Mouse (Mus musculus) Patski (cell line): ENCODE measurements around the gene Paqr8. TPM values are rescaled to one million over a fixed set of nuclear protein-coding genes. Genes with fewer than 3 reads are reported as not detected.
"Not testable (repeated sequence)": the region's sequence is repeated elsewhere in the genome, so short reads cannot be mapped to it uniquely, and the experiment has no call there.

Experiments
- ATAC-seq: fragments of 100-300 bp; one replicate; pipeline ENCODE4 v1.8.0; 2021
- CTCF ChIA-PET: fragments of 350-600 bp; sonication (Branson Sonifier 250); formaldehyde crosslinking; loops from one replicate; lab custom pipeline; 2022; ENCODE audit warnings: inconsistent platforms; lab: Charles Lee
- POLR2A ChIA-PET: fragments of 350-600 bp; sonication (Branson Sonifier 250); formaldehyde crosslinking; loops from one replicate; lab custom pipeline; 2022; ENCODE audit warnings: antibody characterized with exemption, inconsistent platforms; lab: Charles Lee
- DNase-seq: peaks from one replicate; pipeline ENCODE4 v3.0.0-alpha.2; 2011; ENCODE audit warnings: low read depth, low spot score
- H3K27me3 ChIP-seq: fragments of 371-371 bp; one replicate; pipeline ENCODE4 v1.5.1; 2021
- CTCF ChIP-seq: fragments of 100-300 bp; IDR thresholded peaks from one replicate; pipeline ENCODE4 v1.5.1; 2021
- in situ Hi-C: fragments of 300-500 bp; cut with MboI; formaldehyde crosslinking; loops from 3 replicates; pipeline ENCODE4 v1.11.1; 2018; ENCODE audit warnings: low pct_unique_long_range_greater_than_20kb, mixed read lengths
- polyA plus RNA-seq: library from polyadenylated mRNA; unstranded; gene quantifications from one replicate; pipeline ENCODE4 v1.2.3, GENCODE M21; 2021

The Paqr8 gene
- polyA plus RNA-seq, 1 experiment from 2014 or later = 7.5 TPM

DNA sequence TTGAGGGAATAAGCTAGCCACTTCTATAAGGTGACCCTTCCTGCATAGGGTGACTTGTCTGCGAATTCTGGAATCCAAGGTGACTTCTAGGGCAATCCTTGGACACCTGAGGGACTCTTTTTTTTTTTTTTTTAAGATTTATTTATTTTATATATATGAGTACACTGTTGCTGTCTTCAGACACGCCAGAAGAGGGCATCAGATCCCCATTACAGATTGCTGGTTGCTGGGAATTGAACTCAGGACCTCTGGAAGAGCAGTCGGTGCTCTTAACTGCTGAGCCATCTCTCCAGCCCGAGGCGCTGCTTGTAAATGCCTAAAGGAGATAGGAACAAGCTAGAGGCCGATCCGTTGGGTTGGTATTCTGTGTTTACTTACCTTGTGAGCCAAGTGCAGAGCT, 34.9 kb downstream of the Paqr8 start:
- DNase-seq, POLR2A ChIA-PET, in situ Hi-C loops, H3K27me3 ChIP-seq, ATAC-seq: not testable (repeated sequence)
- peak; percentile 30 for TF ChIP-seq CTCF
- CTCF ChIA-PET = interaction anchor here (0.8 to 1.4 kb wide), 7 partner anchors 9 to 240 kb away, joined by 3 to 5 read pairs (median 4); no protein-coding TSS in a partner anchor

DNA sequence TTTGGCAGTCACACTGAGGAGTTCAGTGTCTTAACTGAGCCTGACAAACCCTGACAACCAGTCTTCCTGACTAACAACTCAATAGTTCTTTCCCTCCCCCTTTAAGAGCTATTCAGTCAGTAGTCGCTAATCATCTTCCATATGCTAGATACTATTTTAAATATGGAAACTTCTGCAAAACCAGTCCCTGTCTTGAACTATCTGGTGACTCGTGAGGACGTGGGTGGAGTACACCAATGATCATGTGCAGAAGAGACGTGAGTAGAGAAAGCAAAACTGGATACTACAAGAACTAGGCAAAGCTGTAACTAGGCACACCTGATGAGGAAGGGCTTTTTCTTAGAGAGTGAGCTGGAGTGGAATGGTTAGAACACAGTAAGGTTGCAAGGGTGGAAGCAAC, 35.5 kb downstream of the Paqr8 start:
- ChIA-PET CTCF (interaction anchor here (1.1 to 1.4 kb wide), 5 partner anchors 11 to 240 kb away, joined by 3 to 5 read pairs (median 4); no protein-coding TSS in a partner anchor), POLR2A (no interaction called here)
- no peaks in the 10 kb centered on the region for H3K27me3 ChIP-seq
- no peak for TF ChIP-seq CTCF
- in situ Hi-C loops = no loop called here
- DNase-seq = no peak
- no peak for ATAC-seq

DNA sequence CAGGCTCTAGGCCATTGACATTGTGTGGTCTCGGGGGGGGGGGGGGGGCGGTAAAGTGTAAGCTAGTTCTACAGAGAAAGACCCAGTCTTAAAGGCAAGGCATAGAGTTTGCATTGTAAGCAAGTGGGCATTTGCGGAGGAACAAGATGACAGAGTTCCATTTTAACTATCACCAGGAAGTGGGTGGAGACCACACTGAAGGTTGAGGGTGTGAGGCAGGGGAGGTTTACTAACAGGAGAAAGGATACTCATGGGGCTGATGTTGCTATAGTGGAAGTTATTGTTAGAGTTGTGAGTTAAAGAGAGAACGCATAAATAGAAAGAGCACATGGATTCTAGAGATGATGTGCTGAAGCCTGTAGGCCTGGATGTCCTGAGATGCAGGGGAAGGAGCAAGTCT, 36.0 kb downstream of the Paqr8 start:
- ATAC-seq = no peak
- no peak for DNase-seq
- ChIA-PET POLR2A (no interaction called here), CTCF (interaction anchor here (1.1 to 1.3 kb wide), 3 partner anchors 13 to 239 kb away, joined by 4 to 5 read pairs (median 4); no protein-coding TSS in a partner anchor)
- TF ChIP-seq CTCF = no peak
- in situ Hi-C loops = no loop called here
- no peaks in the 10 kb centered on the region for H3K27me3 ChIP-seq

DNA sequence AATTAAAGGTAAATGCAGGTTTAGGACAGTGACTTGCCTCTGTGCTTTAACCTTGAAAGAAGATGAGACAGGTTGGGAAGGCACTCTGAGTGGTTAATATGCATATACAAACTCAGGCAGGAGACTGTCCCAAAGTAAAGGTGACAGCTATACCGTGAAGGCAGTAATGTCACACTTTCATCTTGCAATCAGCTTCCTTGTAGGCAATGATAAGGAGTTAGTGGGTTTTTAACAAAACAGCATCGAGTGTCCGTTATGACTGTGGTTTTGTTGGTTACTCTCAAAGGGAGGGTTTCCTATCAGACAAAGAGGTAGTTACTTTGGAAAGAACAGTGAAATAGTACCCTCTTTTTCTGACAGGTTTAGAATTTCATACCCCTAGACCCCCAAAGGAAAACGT, 38.1 kb downstream of the Paqr8 start:
- CTCF ChIA-PET = no interaction called here

DNA sequence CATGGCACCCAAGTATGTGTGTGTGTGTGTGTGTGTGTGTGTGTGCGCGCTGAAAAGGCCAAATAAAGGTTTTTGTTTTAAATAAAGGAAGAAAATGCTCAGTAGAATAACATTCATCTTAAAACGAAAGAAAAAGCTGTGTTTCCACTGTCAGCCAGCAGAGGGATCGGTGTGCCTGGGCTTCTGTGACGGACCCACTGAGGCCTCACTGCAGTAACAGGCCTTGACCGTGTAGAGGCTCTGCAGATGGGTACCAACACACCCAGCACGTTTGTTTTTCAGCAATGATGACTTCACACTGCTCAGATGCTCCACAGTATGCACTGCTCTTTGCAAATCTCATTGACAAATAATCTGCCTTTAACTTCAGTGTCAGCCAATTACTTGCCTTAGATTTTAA, 43.1 kb downstream of the Paqr8 start:
- DNase-seq = no peak
- no peaks in the 10 kb centered on the region for H3K27me3 ChIP-seq
- peak; percentile 78 for TF ChIP-seq CTCF
- ChIA-PET CTCF (interaction anchor here (1.1 to 2.0 kb wide), 5 partner anchors 9 to 233 kb away, joined by 3 to 5 read pairs (median 3); no protein-coding TSS in a partner anchor), POLR2A (interaction anchor here (0.6 kb wide), 1 partner anchor 37 kb away, joined by 3 read pairs; no protein-coding TSS in a partner anchor)
- in situ Hi-C loops = loop anchor here (10.0 kb wide), 2 partner anchors 171 to 331 kb away; no protein-coding TSS in a partner anchor
- peak; percentile 96 for ATAC-seq

More for the DNA sequence above, 38.1 kb downstream of the Paqr8 start:
- no peak for DNase-seq
- in situ Hi-C loops = no loop called here
- ATAC-seq = no peak
- TF ChIP-seq CTCF = no peak
- no peaks in the 10 kb centered on the region for H3K27me3 ChIP-seq
- POLR2A ChIA-PET = no interaction called here

DNA sequence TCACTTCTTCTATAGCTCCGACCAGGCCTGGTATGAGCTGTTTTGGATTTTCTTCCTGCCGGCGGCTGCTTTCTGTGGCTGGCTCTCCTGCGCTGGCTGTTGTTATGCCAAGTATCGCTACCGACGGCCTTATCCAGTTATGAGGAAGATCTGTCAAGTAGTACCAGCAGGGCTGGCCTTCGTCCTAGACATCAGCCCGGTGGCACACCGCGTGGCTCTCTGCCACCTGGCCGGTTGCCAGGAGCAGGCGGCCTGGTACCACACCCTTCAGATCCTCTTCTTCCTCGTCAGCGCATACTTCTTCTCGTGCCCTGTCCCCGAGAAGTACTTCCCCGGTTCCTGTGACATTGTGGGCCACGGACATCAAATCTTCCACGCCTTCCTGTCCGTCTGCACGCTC, 44.7 kb downstream of the Paqr8 start:
- ATAC-seq (no peak), DNase-seq (no peak)
- ChIA-PET CTCF (interaction anchor here (1.0 kb wide), 1 partner anchor 166 kb away, joined by 5 read pairs; no protein-coding TSS in a partner anchor), POLR2A (no interaction called here)
- in situ Hi-C loops = loop anchor here (5.0 to 10.0 kb wide), 3 partner anchors 170 to 330 kb away; no protein-coding TSS in a partner anchor
- H3K27me3 ChIP-seq = no peaks in the 10 kb centered on the region
- no peak for TF ChIP-seq CTCF

DNA sequence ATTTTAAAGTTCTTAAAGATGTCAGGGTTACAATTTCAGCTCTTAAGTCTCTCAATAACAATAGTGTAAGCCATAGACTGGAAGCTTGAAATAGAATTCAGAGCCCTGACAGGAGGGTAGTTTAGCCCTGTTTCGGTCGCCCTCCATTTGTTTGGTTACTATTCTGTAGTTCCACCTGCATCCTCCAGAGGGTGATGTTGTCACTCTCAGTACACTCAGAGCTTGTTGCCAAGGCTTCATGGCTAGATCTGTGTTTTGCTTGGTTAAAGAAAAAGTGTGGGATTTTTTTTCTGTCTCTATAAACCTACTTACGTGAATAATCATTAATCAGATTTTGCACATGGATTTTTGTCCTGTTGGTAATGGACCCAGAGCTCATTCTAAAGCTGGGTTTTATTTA, 48.6 kb downstream of the Paqr8 start:
- in situ Hi-C loops = loop anchor here (5.0 to 10.0 kb wide), 3 partner anchors 166 to 326 kb away; no protein-coding TSS in a partner anchor
- ATAC-seq (peak; percentile 74), DNase-seq (no peak)
- no peaks in the 10 kb centered on the region for H3K27me3 ChIP-seq
- TF ChIP-seq CTCF = peak; percentile 73
- ChIA-PET CTCF (interaction anchor here (0.8 to 2.6 kb wide), 16 partner anchors 9 to 227 kb away, joined by 3 to 29 read pairs (median 4); partner anchors contain the start of gene Paqr8), POLR2A (interaction anchor here (0.7 to 1.4 kb wide), 2 partner anchors 11 to 137 kb away, joined by 3 to 6 read pairs; no protein-coding TSS in a partner anchor)

DNA sequence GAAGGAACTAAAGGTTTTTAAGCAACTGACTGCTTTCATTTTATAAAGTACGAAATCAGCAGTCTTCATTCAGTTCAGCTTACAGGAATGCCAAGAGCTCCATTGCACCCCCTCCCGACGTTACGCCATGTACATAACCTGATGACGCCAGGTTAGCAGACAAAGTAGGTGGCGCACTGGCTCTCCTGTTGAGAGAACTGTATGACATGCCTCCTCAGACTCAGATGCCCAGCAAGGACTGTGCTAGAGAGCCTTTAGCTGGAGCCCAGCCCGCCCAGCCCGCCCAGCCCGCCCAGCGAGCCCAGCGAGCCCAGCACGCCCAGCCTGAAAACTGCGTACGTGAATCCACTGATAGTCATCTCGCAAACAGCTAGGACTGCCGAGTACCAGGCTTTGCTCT, 49.7 kb downstream of the Paqr8 start:
- ChIA-PET POLR2A (interaction anchor here (1.4 kb wide), 1 partner anchor 10 kb away, joined by 6 read pairs; no protein-coding TSS in a partner anchor), CTCF (interaction anchor here (0.8 to 2.6 kb wide), 13 partner anchors 8 to 278 kb away, joined by 3 to 29 read pairs (median 6); partner anchors contain the start of gene Tmem14a)
- no peak for TF ChIP-seq CTCF
- in situ Hi-C loops = no loop called here
- DNase-seq (no peak), ATAC-seq (no peak)
- H3K27me3 ChIP-seq = no peaks in the 10 kb centered on the region

DNA sequence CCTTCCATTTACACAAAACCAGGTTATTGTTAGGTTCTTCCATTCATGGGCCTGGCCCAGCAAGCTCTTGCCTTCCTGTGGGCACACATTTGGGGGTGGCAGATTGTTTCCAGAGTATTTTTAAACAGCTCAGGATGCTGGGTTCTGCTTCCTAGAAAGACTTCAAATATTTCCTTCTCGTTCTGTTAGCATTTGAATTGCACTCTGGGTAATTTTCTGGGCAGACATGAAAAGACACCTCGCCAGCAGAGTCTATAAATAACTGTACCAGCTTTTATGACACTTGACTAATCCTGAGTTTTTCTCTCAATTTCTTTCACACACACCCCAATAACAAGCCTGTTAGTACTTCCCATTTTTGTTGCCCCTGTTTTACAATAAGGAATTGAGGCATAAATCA, 50.9 kb downstream of the Paqr8 start:
- POLR2A ChIA-PET = no interaction called here
- in situ Hi-C loops = no loop called here
- CTCF ChIA-PET = interaction anchor here (0.7 to 2.3 kb wide), 6 partner anchors 115 to 277 kb away, joined by 3 to 7 read pairs (median 3); partner anchors contain the start of gene Tmem14a
- no peak for TF ChIP-seq CTCF
- H3K27me3 ChIP-seq = no peaks in the 10 kb centered on the region
- ATAC-seq (no peak), DNase-seq (no peak)

DNA sequence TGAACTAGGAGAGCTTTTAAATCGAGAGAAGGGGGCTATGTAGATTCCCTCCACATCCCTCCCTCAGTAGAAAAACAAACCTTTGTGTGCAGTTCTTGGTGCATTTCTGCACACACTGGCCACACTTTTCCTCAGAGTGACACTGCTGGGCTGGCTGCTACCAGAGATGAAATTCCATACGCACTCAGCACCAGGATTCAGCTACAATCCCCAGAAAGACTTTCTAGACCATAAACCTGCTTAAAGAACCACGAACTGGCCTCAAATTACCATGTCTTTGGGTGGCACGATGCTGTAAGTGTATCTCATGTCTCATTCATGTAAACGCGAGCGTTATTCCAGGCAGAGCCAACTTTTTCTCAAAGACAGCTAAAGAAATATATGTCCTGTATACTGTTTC, 51.5 kb downstream of the Paqr8 start:
- H3K27me3 ChIP-seq = no peaks in the 10 kb centered on the region
- ChIA-PET POLR2A (no interaction called here), CTCF (interaction anchor here (0.8 to 2.3 kb wide), 6 partner anchors 40 to 276 kb away, joined by 3 to 7 read pairs (median 3); partner anchors contain the start of gene Tmem14a)
- ATAC-seq (no peak), DNase-seq (no peak)
- in situ Hi-C loops = no loop called here
- no peak for TF ChIP-seq CTCF

DNA sequence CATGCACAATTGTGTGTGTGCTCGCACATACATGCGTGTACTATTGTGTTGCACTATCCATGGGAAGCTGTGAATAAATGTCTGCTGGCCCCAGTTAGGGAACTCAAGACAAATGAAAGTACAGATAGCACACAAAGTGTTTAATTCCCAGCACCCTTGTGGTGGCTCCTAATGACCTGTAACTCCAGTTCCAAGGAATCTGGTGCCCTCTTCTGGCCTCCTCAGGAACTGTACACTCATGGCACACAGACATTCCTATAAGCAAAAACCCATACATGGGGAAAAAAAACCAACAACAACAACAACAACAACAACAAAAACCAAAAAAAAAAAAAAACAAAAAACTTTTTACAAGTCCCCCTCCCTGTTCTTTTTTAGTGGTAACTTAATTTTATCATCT, 52.6 kb downstream of the Paqr8 start:
- no peak for ATAC-seq
- CTCF ChIA-PET = interaction anchor here (0.9 to 1.4 kb wide), 2 partner anchors 38 to 168 kb away, joined by 3 read pairs; no protein-coding TSS in a partner anchor
- TF ChIP-seq CTCF = no peak
- no peaks in the 10 kb centered on the region for H3K27me3 ChIP-seq
- no peak for DNase-seq
- POLR2A ChIA-PET = no interaction called here
- in situ Hi-C loops = no loop called here
